Mouse (Mus musculus): ENCODE measurements at regions not wholly inside any gene's neighbourhood (a gene's known extent, or its start where the extent isn't known, plus 50 kb on each side); places are given as distances from the start of the nearest gene placed in this dataset.

GRCm38 (mm10) chr13:44171639-44172038 is 387.1 kb downstream of the Cd83 start:
- Histone ChIP-seq H3K36me3 (no peaks in the 10 kb centered on the region), H3K9ac (no peak overlapping the region), H3K9me3 (replicated peaks) (no peaks in the 10 kb centered on the region), H3K27ac (replicated peaks) (no peak overlapping the region), H3K4me2 (replicated peaks) (no peak overlapping the region), H3K4me3 (replicated peaks) (no peak overlapping the region), H3K4me1 (peaks cover 10% of the 10 kb centered on the region; the same call in 1 of the 2 replicates), H3K27me3 (no peaks in the 10 kb centered on the region)
- WGBS = 71% methylated on average over 6 of the region's 6 CpGs
- ATAC-seq (ENCODE audit: insufficient number of reproducible peaks, low FRiP score, low TSS enrichment, low read depth) = no peak

- no peak overlapping the region for H3K4me3 ChIP-seq (replicated peaks)
- no peak overlapping the region for H3K4me2 ChIP-seq (replicated peaks)
- H3K27ac ChIP-seq (replicated peaks) = no peak overlapping the region
- ATAC-seq (ENCODE audit: insufficient number of reproducible peaks, low FRiP score, low TSS enrichment, low read depth) = no peak
- peaks cover 3% of the 10 kb centered on the region for H3K4me1 ChIP-seq
- no peaks in the 10 kb centered on the region for H3K27me3 ChIP-seq
- H3K36me3 ChIP-seq = no peaks in the 10 kb centered on the region
- WGBS = 84% methylated on average over 5 of the region's 5 CpGs
- H3K9me3 ChIP-seq (replicated peaks) = no peaks in the 10 kb centered on the region
- H3K9ac ChIP-seq = no peak overlapping the region
Observed at GRCm38 (mm10) chr13:44172701-44173100, 388.1 kb downstream of the Cd83 start.

- no peaks in the 10 kb centered on the region for H3K27me3 ChIP-seq
- no peaks in the 10 kb centered on the region for H3K9me3 ChIP-seq (replicated peaks)
- H3K36me3 ChIP-seq = no peaks in the 10 kb centered on the region
- no peak overlapping the region for H3K27ac ChIP-seq (replicated peaks)
- no peak overlapping the region for H3K4me2 ChIP-seq (replicated peaks)
- H3K4me1 ChIP-seq = peaks cover 10% of the 10 kb centered on the region
- no peak overlapping the region for H3K9ac ChIP-seq
- no peak for ATAC-seq (ENCODE audit: insufficient number of reproducible peaks, low FRiP score, low TSS enrichment, low read depth)
- 91% methylated on average over 2 of the region's 2 CpGs for WGBS
- no peak overlapping the region for H3K4me3 ChIP-seq (replicated peaks)
Observed at GRCm38 (mm10) chr13:44174236-44174635, 389.7 kb downstream of the Cd83 start.

GRCm38 (mm10) chr13:44175300-44176036 is 390.9 kb downstream of the Cd83 start:
- H3K27ac ChIP-seq (replicated peaks) = no peak overlapping the region
- no peaks in the 10 kb centered on the region for H3K27me3 ChIP-seq
- H3K4me2 ChIP-seq (replicated peaks) = no peak overlapping the region
- H3K4me1 ChIP-seq = peaks cover 10% of the 10 kb centered on the region
- WGBS = 52% methylated on average over 8 of the region's 8 CpGs
- ATAC-seq (ENCODE audit: insufficient number of reproducible peaks, low FRiP score, low TSS enrichment, low read depth) = no peak
- H3K36me3 ChIP-seq = no peaks in the 10 kb centered on the region
- no peak overlapping the region for H3K9ac ChIP-seq
- H3K9me3 ChIP-seq (replicated peaks) = no peaks in the 10 kb centered on the region
- no peak overlapping the region for H3K4me3 ChIP-seq (replicated peaks)

GRCm38 (mm10) chr13:44176121-44176520 is 391.5 kb downstream of the Cd83 start:
- H3K9me3 ChIP-seq (replicated peaks) = no peaks in the 10 kb centered on the region
- H3K9ac ChIP-seq = no peak overlapping the region
- no peak overlapping the region for H3K4me2 ChIP-seq (replicated peaks)
- H3K27ac ChIP-seq (replicated peaks) = no peak overlapping the region
- H3K4me1 ChIP-seq = peaks cover 10% of the 10 kb centered on the region
- no peak overlapping the region for H3K4me3 ChIP-seq (replicated peaks)
- ATAC-seq (ENCODE audit: insufficient number of reproducible peaks, low FRiP score, low TSS enrichment, low read depth) = no peak
- 70% methylated on average over 8 of the region's 8 CpGs for WGBS
- no peaks in the 10 kb centered on the region for H3K36me3 ChIP-seq
- H3K27me3 ChIP-seq = no peaks in the 10 kb centered on the region

GRCm38 (mm10) chr13:44178006-44178405 is 393.4 kb downstream of the Cd83 start:
- Histone ChIP-seq H3K27me3 (no peaks in the 10 kb centered on the region), H3K4me2 (replicated peaks) (no peak overlapping the region), H3K36me3 (no peaks in the 10 kb centered on the region), H3K4me1 (peaks cover 12% of the 10 kb centered on the region), H3K9me3 (replicated peaks) (no peaks in the 10 kb centered on the region), H3K27ac (replicated peaks) (no peak overlapping the region), H3K4me3 (replicated peaks) (no peak overlapping the region), H3K9ac (no peak overlapping the region)
- ATAC-seq (ENCODE audit: insufficient number of reproducible peaks, low FRiP score, low TSS enrichment, low read depth) = no peak
- 35% methylated on average over 6 of the region's 6 CpGs for WGBS

- H3K36me3 ChIP-seq = no peaks in the 10 kb centered on the region
- no peaks in the 10 kb centered on the region for H3K27me3 ChIP-seq
- no peak overlapping the region for H3K27ac ChIP-seq (replicated peaks)
- no peak overlapping the region for H3K4me2 ChIP-seq (replicated peaks)
- H3K4me3 ChIP-seq (replicated peaks) = no peak overlapping the region
- 65% methylated on average over 3 of the region's 3 CpGs for WGBS
- peaks cover 12% of the 10 kb centered on the region for H3K4me1 ChIP-seq
- no peak overlapping the region for H3K9ac ChIP-seq
- no peak; the same call in 1 of the 2 replicates for ATAC-seq (ENCODE audit: insufficient number of reproducible peaks, low FRiP score, low TSS enrichment, low read depth)
- H3K9me3 ChIP-seq (replicated peaks) = no peaks in the 10 kb centered on the region
Observed at GRCm38 (mm10) chr13:44180384-44180783, 395.8 kb downstream of the Cd83 start.

GRCm38 (mm10) chr13:44182544-44183191 is 398.1 kb downstream of the Cd83 start:
- ATAC-seq (ENCODE audit: insufficient number of reproducible peaks, low FRiP score, low TSS enrichment, low read depth) = no peak
- WGBS = 39% methylated on average over 15 of the region's 15 CpGs

GRCm38 (mm10) chr13:44195365-44195764 is 410.8 kb downstream of the Cd83 start:
- H3K27ac ChIP-seq (replicated peaks) = no peak overlapping the region
- no peaks in the 10 kb centered on the region for H3K36me3 ChIP-seq
- H3K9me3 ChIP-seq (replicated peaks) = no peaks in the 10 kb centered on the region
- no peak for ATAC-seq (ENCODE audit: insufficient number of reproducible peaks, low FRiP score, low TSS enrichment, low read depth)
- WGBS = 92% methylated on average over 5 of the region's 5 CpGs
- no peak overlapping the region for H3K4me2 ChIP-seq (replicated peaks)
- H3K4me3 ChIP-seq (replicated peaks) = no peak overlapping the region
- no peaks in the 10 kb centered on the region for H3K27me3 ChIP-seq
- no peak overlapping the region for H3K9ac ChIP-seq
- H3K4me1 ChIP-seq = peaks cover 7% of the 10 kb centered on the region

More at GRCm38 (mm10) chr13:44182544-44183191, 398.1 kb downstream of the Cd83 start:
- Histone ChIP-seq H3K27me3 (no peaks in the 10 kb centered on the region), H3K9me3 (replicated peaks) (no peaks in the 10 kb centered on the region), H3K27ac (replicated peaks) (no peak overlapping the region), H3K4me2 (replicated peaks) (no peak overlapping the region), H3K36me3 (no peaks in the 10 kb centered on the region), H3K4me3 (replicated peaks) (no peak overlapping the region), H3K9ac (no peak overlapping the region), H3K4me1 (peaks cover 9% of the 10 kb centered on the region)

- ATAC-seq (ENCODE audit: insufficient number of reproducible peaks, low FRiP score, low TSS enrichment, low read depth) = no peak
- 80% methylated on average over 4 of the region's 4 CpGs for WGBS
- Histone ChIP-seq H3K4me3 (replicated peaks) (no peak overlapping the region), H3K4me2 (replicated peaks) (no peak overlapping the region), H3K9ac (no peak overlapping the region), H3K9me3 (replicated peaks) (no peaks in the 10 kb centered on the region), H3K27ac (replicated peaks) (no peak overlapping the region), H3K36me3 (no peaks in the 10 kb centered on the region), H3K4me1 (peaks cover 14% of the 10 kb centered on the region), H3K27me3 (peaks cover 3% of the 10 kb centered on the region; the same call in 1 of the 2 replicates)
Observed at GRCm38 (mm10) chr13:44206042-44206441, 421.5 kb downstream of the Cd83 start.

- Histone ChIP-seq H3K9ac (no peak overlapping the region), H3K4me2 (replicated peaks) (no peak overlapping the region), H3K4me3 (replicated peaks) (no peak overlapping the region), H3K27me3 (peaks cover 3% of the 10 kb centered on the region; the same call in 1 of the 2 replicates), H3K36me3 (no peaks in the 10 kb centered on the region), H3K9me3 (replicated peaks) (no peaks in the 10 kb centered on the region), H3K27ac (replicated peaks) (no peak overlapping the region), H3K4me1 (peaks cover 14% of the 10 kb centered on the region)
- ATAC-seq (ENCODE audit: insufficient number of reproducible peaks, low FRiP score, low TSS enrichment, low read depth) = no peak
- WGBS = 84% methylated on average over 4 of the region's 4 CpGs
Observed at GRCm38 (mm10) chr13:44206448-44206847, 421.9 kb downstream of the Cd83 start.

Measured in embryonic facial prominence, embryonic 15.5 days (tissue).